Mouse (Mus musculus): Measurements from ENCODE around the gene Renbp. TPM values are rescaled to one million over a fixed set of nuclear protein-coding genes. Genes with fewer than 3 reads are reported as not detected.

Renbp gene
- polyA plus RNA-seq, 1 experiment from 2014 or later: 7.2 TPM

DNA sequence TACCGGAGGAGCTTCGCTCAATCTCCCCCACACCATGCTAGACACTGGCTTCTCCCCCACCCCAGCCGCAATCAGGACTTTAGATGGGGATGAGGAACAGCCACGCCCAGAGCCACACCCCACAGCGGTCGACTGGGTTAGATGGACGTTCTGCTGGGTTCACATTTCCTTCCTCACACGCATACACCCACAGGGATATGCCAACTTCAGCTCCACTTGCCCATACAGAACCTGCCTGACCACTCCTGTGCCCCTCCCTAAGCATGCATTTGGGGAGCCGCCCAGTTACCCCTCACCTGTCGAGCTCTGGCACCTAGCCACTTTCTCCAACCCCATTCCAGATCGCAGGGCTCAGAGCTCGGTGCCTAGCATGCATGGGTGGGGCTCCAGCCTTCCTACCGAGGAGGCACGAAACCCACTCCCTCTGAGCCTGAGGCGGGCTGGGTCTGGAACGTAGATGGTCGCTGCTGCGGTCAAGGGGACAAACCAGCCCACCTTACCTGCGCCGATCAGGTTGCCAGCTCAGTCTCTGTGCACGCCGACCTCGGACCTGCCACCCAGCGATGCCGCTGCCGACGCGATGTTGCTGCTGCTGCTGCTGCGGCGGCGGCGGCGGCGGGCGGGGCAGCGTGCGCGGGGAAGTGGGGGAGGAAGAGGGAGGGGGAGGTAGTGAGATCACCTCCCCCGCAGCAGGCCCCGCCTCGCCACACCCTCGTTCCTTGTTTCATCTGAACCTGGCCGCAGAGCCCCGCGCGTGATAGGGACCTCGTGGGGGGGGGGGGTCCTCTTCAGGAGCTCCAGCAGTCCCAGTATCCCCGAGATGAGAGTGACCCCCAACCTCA lies 50.2 kb downstream of the Renbp start:
- Histone ChIP-seq H3K4me3 (peak overlapping the region; percentile 52), H3K27ac (peak overlapping the region; percentile 25; the same call in 1 of the 2 replicates), H3K4me1 (no peaks in the 10 kb centered on the region; the same call in 1 of the 2 replicates), H3K36me3 (ENCODE audit: poor library complexity, severe bottlenecking) (no peaks in the 10 kb centered on the region), H3K9me3 (replicated peaks) (no peaks in the 10 kb centered on the region), H3K27me3 (0 out of 2 replicates have a peak, but pooled peaks cover 5% of the 10 kb centered on the region), H3K4me2 (peak overlapping the region; percentile 63), H3K9ac (peak overlapping the region; percentile 73)
- 15% methylated on average over 38 of the region's 48 CpGs for WGBS
- peak; percentile 66 for ATAC-seq

DNA sequence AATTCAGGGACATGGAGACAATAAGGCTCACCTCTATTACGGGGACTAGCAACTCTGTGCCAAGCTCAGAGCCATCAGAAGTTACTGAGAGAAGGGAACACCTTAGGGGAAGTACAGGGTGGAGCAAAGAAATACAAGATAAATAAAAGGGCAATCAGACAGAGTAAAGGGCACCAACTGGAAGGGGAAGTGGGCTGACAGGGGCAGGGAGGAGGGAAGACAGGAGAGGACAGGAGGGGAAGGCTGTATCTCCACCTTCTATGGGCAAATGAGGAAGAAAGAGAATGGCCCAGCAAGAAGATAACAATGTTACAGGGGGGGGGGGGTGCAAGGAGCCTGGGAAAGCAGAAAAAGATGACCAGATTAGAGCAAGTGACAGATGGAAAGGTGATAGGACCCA lies 53.6 kb downstream of the Renbp start:
- 95% methylated on average over 1 of the region's 1 CpGs for WGBS
- H3K36me3 ChIP-seq (ENCODE audit: poor library complexity, severe bottlenecking): no peaks in the 10 kb centered on the region
- 0 out of 2 replicates have a peak overlapping the region, but pooled peaks have one; percentile 0 for H3K4me3 ChIP-seq
- no peak overlapping the region for H3K9ac ChIP-seq
- H3K9me3 ChIP-seq (replicated peaks): no peaks in the 10 kb centered on the region
- H3K4me1 ChIP-seq: no peaks in the 10 kb centered on the region; the same call in 1 of the 2 replicates
- 0 out of 2 replicates have a peak, but pooled peaks cover 5% of the 10 kb centered on the region for H3K27me3 ChIP-seq
- no peak for ATAC-seq
- no peak overlapping the region for H3K27ac ChIP-seq
- peak overlapping the region; percentile 41 for H3K4me2 ChIP-seq

DNA sequence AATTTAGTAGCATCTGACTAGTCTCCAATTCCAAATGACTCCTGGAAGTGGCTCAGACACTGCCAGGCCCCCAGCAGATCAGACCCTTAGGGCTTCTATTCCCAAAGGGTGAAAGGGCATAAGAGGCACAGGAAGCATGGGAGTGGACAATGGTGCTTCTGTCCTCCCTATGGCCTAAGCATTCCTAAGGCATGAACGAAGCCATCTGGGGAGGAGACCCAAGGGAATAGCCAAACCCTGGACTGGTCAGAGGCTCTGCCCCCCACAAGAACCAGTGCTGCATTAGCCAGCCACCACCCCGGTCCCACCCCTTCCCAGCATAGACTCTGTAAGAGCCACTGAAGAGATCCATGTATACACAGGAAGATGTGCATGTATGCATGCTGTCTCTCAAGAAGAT lies 54.8 kb downstream of the Renbp start:
- peak overlapping the region; percentile 39 for H3K4me2 ChIP-seq
- H3K27ac ChIP-seq: no peak overlapping the region
- no peak for ATAC-seq
- H3K4me1 ChIP-seq: no peaks in the 10 kb centered on the region; the same call in 1 of the 2 replicates
- H3K4me3 ChIP-seq: no peak overlapping the region
- 66% methylated on average over 2 of the region's 2 CpGs for WGBS
- 0 out of 2 replicates have a peak, but pooled peaks cover 5% of the 10 kb centered on the region for H3K27me3 ChIP-seq
- no peak overlapping the region for H3K9ac ChIP-seq
- no peaks in the 10 kb centered on the region for H3K9me3 ChIP-seq (replicated peaks)
- no peaks in the 10 kb centered on the region for H3K36me3 ChIP-seq (ENCODE audit: poor library complexity, severe bottlenecking)

Other genes with a start within 250 kb of the Renbp start
- 111 and 115 TPM in 2 replicates for gene Bcap31, start 214.7 kb downstream of the Renbp start, polyA plus RNA-seq (2015; fragmentation: Nextera tagmentation; extraction: Ambion mirVana)
- 9.6 and 9.7 TPM in 2 replicates for gene Abcd1, start 214.3 kb downstream of the Renbp start, polyA plus RNA-seq (2015; fragmentation: Nextera tagmentation; extraction: Ambion mirVana)
- gene Plxnb3, start 173.8 kb downstream of the Renbp start, polyA plus RNA-seq (2015; fragmentation: Nextera tagmentation; extraction: Ambion mirVana): 0.03 and 0.10 TPM in 2 replicates
- 1.7 and 1.8 TPM in 2 replicates for gene Srpk3, start 156.4 kb downstream of the Renbp start, polyA plus RNA-seq (2015; fragmentation: Nextera tagmentation; extraction: Ambion mirVana)
- 205 and 225 TPM in 2 replicates for gene Idh3g, start 144.0 kb downstream of the Renbp start, polyA plus RNA-seq (2015; fragmentation: Nextera tagmentation; extraction: Ambion mirVana)
- gene Ssr4, start 143.8 kb downstream of the Renbp start, polyA plus RNA-seq (2015; fragmentation: Nextera tagmentation; extraction: Ambion mirVana): 129 and 133 TPM in 2 replicates
- gene Pdzd4, start 105.9 kb downstream of the Renbp start, polyA plus RNA-seq (2015; fragmentation: Nextera tagmentation; extraction: Ambion mirVana): 3.1 and 3.5 TPM in 2 replicates
- gene Avpr2, start 38.7 kb downstream of the Renbp start, polyA plus RNA-seq (2015; fragmentation: Nextera tagmentation; extraction: Ambion mirVana): 0.15 and 0.24 TPM in 2 replicates
- 42.7 and 45.4 TPM in 2 replicates for gene L1cam, start 34.7 kb downstream of the Renbp start, polyA plus RNA-seq (2015; fragmentation: Nextera tagmentation; extraction: Ambion mirVana)
- gene Arhgap4, start 9.0 kb downstream of the Renbp start, polyA plus RNA-seq (2015; fragmentation: Nextera tagmentation; extraction: Ambion mirVana): 1.7 and 2.0 TPM in 2 replicates
- gene Naa10, start 8.9 kb downstream of the Renbp start, polyA plus RNA-seq (2015; fragmentation: Nextera tagmentation; extraction: Ambion mirVana): 127 and 132 TPM in 2 replicates
- 59.4 and 68.9 TPM in 2 replicates for gene Hcfc1, start 35.5 kb upstream of the Renbp start, polyA plus RNA-seq (2015; fragmentation: Nextera tagmentation; extraction: Ambion mirVana)
- gene Irak1, start 93.1 kb upstream of the Renbp start, polyA plus RNA-seq (2015; fragmentation: Nextera tagmentation; extraction: Ambion mirVana): 38.9 and 39.4 TPM in 2 replicates
- gene Opn1mw, start 196.6 kb upstream of the Renbp start, polyA plus RNA-seq (2015; fragmentation: Nextera tagmentation; extraction: Ambion mirVana): not detected in 2 replicates
- gene Mecp2, start 204.5 kb upstream of the Renbp start, polyA plus RNA-seq (2015; fragmentation: Nextera tagmentation; extraction: Ambion mirVana): 17.7 and 18.3 TPM in 2 replicates
- gene Tex28, start 237.0 kb upstream of the Renbp start, polyA plus RNA-seq (2015; fragmentation: Nextera tagmentation; extraction: Ambion mirVana): not detected in 2 replicates
- 0.14 TPM in 1 of 2 replicates, not detected in the other for gene Tktl1, start 246.4 kb upstream of the Renbp start, polyA plus RNA-seq (2015; fragmentation: Nextera tagmentation; extraction: Ambion mirVana)

Measured in forebrain, embryonic 13.5 days (tissue).